Mouse (Mus musculus): ENCODE data around the gene Hist1h2bj. TPM values are rescaled to one million over a fixed set of nuclear protein-coding genes. Genes with fewer than 3 reads are reported as not detected.

The Hist1h2bj gene
- total RNA-seq, 1 experiment from 2014 or later: 7.1 TPM

GRCm38 (mm10) chr13:22036149-22036956, 6.7 kb upstream of the Hist1h2bj start:
- no peak for ATAC-seq (replicated peaks; ENCODE audit: insufficient number of reproducible peaks, low FRiP score, low TSS enrichment, poor library complexity, severe bottlenecking)

- no peak for ATAC-seq (replicated peaks; ENCODE audit: insufficient number of reproducible peaks, low FRiP score, low TSS enrichment, poor library complexity, severe bottlenecking)
Measured at GRCm38 (mm10) chr13:22036986-22037385, 6.0 kb upstream of the Hist1h2bj start.

- no peak for ATAC-seq (replicated peaks; ENCODE audit: insufficient number of reproducible peaks, low FRiP score, low TSS enrichment, poor library complexity, severe bottlenecking)
Measured at GRCm38 (mm10) chr13:22037415-22037814, 5.6 kb upstream of the Hist1h2bj start.

GRCm38 (mm10) chr13:22039364-22039763, 3.6 kb upstream of the Hist1h2bj start:
- no peak for ATAC-seq (replicated peaks; ENCODE audit: insufficient number of reproducible peaks, low FRiP score, low TSS enrichment, poor library complexity, severe bottlenecking)

GRCm38 (mm10) chr13:22039951-22040463, 3.0 kb upstream of the Hist1h2bj start:
- no peak for ATAC-seq (replicated peaks; ENCODE audit: insufficient number of reproducible peaks, low FRiP score, low TSS enrichment, poor library complexity, severe bottlenecking)

GRCm38 (mm10) chr13:22040464-22041141, 2.4 kb upstream of the Hist1h2bj start:
- no peak for ATAC-seq (replicated peaks; ENCODE audit: insufficient number of reproducible peaks, low FRiP score, low TSS enrichment, poor library complexity, severe bottlenecking)

GRCm38 (mm10) chr13:22041142-22041536, 1.9 kb upstream of the Hist1h2bj start, which contains the start of gene Hist1h4i:
Gene Hist1h4i, minus strand, starts transcription at chr13:22041362.
- peak; percentile 84 for ATAC-seq (replicated peaks; ENCODE audit: insufficient number of reproducible peaks, low FRiP score, low TSS enrichment, poor library complexity, severe bottlenecking)

GRCm38 (mm10) chr13:22041651-22042567, 1.1 kb upstream of the Hist1h2bj start:
- no peak for ATAC-seq (replicated peaks; ENCODE audit: insufficient number of reproducible peaks, low FRiP score, low TSS enrichment, poor library complexity, severe bottlenecking)

- ATAC-seq (replicated peaks; ENCODE audit: insufficient number of reproducible peaks, low FRiP score, low TSS enrichment, poor library complexity, severe bottlenecking): 0 out of 2 replicates have a peak, but pooled peaks have one; percentile 11
Measured at GRCm38 (mm10) chr13:22043503-22044431, 753 bp downstream of the Hist1h2bj start.

GRCm38 (mm10) chr13:22044432-22045155, 1.6 kb downstream of the Hist1h2bj start:
- ATAC-seq (replicated peaks; ENCODE audit: insufficient number of reproducible peaks, low FRiP score, low TSS enrichment, poor library complexity, severe bottlenecking): no peak

GRCm38 (mm10) chr13:22045311-22045710, 2.3 kb downstream of the Hist1h2bj start:
- no peak for ATAC-seq (replicated peaks; ENCODE audit: insufficient number of reproducible peaks, low FRiP score, low TSS enrichment, poor library complexity, severe bottlenecking)

GRCm38 (mm10) chr13:22049041-22049440, 6.0 kb downstream of the Hist1h2bj start:
- no peak for ATAC-seq (replicated peaks; ENCODE audit: insufficient number of reproducible peaks, low FRiP score, low TSS enrichment, poor library complexity, severe bottlenecking)

GRCm38 (mm10) chr13:22049737-22050440, 6.9 kb downstream of the Hist1h2bj start:
- 0 out of 2 replicates have a peak, but pooled peaks have one; percentile 15 for ATAC-seq (replicated peaks; ENCODE audit: insufficient number of reproducible peaks, low FRiP score, low TSS enrichment, poor library complexity, severe bottlenecking)

GRCm38 (mm10) chr13:22050591-22051522, 7.8 kb downstream of the Hist1h2bj start:
- peak; percentile 88 for ATAC-seq (replicated peaks; ENCODE audit: insufficient number of reproducible peaks, low FRiP score, low TSS enrichment, poor library complexity, severe bottlenecking)

- ATAC-seq (replicated peaks; ENCODE audit: insufficient number of reproducible peaks, low FRiP score, low TSS enrichment, poor library complexity, severe bottlenecking): no peak
Measured at GRCm38 (mm10) chr13:22051523-22051859, 8.5 kb downstream of the Hist1h2bj start.

- ATAC-seq (replicated peaks; ENCODE audit: insufficient number of reproducible peaks, low FRiP score, low TSS enrichment, poor library complexity, severe bottlenecking): no peak
Measured at GRCm38 (mm10) chr13:22053754-22054153, 10.7 kb downstream of the Hist1h2bj start.

All from monocyte, adult 5-6 weeks (primary cell).